Mouse (Mus musculus): ENCODE measurements around the gene Krt10.

The Krt10 gene

DNA sequence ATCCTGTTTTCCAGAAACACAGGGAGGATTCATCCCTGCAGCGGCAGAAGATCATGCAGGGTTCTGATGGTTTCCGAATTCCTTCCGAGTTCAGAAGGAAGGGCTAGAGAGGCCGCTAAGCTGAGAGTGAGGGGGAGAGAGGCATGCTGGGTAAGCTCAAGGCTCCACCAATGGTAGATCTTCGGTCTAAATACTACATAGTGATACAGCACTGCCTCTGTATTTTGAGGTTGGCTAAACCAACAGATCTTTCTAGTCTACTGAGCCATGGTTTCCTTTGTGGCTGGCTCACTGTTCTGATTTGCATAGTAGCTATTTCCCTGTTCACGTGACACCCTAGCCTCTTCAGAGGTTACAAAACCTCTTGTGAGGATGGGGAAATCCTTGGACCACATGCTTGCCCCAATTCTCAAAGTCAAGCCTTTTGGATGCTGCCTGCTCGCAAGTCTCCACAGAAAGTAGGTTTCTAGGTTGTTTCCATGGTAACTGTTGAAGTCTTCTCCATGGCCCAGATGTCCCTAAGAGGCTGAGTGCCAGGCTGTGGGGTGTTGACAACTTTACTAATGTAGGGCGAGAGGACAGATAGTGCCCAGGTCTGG, 19.2 kb downstream of the Krt10 start:
- no peak for DNase-seq (ENCODE audit: low spot score)

- peak; percentile 28 for DNase-seq (ENCODE audit: low spot score)
These were observed 19.9 kb downstream of the Krt10 start for GRCm38 (mm10) chr11:99369229-99369628.

- DNase-seq (ENCODE audit: low spot score), result no peak
These were observed 22.4 kb downstream of the Krt10 start for GRCm38 (mm10) chr11:99366791-99367190.

DNA sequence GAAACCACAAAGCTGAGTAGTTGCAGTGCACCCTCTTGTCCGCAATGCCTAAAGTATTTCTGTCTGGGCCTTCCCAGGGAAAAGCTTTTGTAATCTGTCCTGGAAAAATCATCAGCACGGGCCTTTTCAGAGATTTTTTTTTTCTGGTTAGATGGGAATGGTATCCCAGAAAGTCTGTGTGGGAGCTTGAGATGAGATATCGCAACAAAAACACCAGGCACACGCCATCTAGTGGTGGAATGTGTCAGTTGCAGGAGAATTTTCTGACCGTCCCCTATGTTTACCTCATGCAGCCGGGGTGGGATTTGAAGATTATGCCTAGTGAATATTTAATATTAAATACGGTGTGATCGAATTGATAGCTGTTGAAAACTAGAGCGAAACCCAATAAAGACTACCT, 24.8 kb downstream of the Krt10 start:
- peak; percentile 73 for DNase-seq (ENCODE audit: low spot score)

DNA sequence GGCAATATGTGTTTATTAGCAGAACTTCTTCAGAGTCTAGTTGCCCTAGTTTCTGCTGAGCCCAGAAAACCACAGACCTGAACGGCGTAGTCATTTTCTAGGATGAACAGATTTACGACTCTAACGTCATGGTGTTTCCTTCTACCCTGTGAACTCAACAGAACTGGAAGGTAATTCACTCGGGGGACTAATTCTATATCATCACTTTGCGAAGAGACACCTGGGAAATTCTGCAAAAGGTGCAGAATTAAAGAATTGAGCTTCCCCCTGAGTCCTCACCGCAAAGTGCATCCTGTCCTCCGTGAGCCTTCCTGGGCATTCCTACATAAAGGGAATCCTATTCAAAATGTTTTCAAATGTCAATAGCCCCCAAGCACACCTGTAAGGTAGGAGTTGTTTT, 27.7 kb downstream of the Krt10 start:
- no peak for DNase-seq (ENCODE audit: low spot score)

GRCm38 (mm10) chr11:99351004-99351403, 38.2 kb downstream of the Krt10 start, which contains the start of gene Krt27:
Gene Krt27, minus strand, starts transcription at chr11:99351104.
- DNase-seq (ENCODE audit: low spot score), result no peak

DNA sequence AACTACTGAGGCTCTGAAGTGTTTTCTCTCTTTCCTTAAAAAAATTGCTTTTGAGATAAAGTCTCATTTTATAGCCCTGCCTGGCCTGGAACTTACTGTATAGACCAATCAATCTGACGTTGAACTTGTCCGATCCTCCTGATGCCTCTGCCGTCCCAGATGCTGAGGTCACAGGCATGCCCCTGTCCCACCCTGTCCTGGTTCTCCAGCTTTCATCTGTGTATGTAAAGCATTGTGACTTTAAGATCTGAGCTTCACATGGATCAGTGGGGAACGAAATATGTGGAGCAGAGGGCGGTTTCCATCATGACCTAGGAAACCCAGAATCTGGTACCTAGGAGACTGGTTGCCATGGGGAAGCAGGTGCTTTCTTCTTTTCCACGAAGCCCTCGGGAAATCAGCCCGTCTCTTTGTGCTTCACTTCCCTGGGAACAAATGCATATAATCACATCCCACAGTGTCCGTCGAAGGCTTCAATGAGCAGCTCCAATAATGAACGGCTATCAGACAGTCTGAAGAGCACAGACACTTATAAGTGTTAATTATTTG, 49.8 kb downstream of the Krt10 start:
- peak; percentile 4 for DNase-seq (ENCODE audit: low spot score)

DNA sequence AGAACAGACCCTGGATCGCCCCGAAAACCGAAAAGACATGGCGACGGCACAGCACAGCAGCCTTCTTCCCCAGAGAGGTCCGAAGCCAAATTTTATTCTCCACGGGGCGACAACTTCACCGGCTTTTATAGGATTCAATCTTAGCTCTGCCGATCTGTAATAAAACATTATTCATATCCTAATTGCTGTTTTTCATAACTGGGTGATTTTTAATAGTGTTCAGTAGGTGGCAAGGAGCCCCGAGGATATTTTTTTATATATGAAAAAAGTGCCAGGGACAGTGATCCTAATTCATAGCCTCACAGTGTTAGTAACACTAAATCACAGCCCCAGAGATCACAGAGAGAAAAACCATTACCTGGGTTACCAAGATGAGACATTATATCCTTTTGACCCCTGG, 51.3 kb downstream of the Krt10 start, which contains the start of gene Krt26:
Gene Krt26, minus strand, starts transcription at position 101 of the 400 bp plus-strand sequence.
- no peak for DNase-seq (ENCODE audit: low spot score)

All from embryo, embryonic 10 days (tissue).